Mouse (Mus musculus) midbrain, embryonic 16.5 days (tissue): ENCODE measurements around the gene Slc35e1. TPM values are rescaled to one million over a fixed set of nuclear protein-coding genes. Genes with fewer than 3 reads are reported as not detected.

ENCODE experiments used
- ATAC-seq: fragments of 200-750 bp; cut with Nextera tagmentation; 2 replicates; pipeline ENCODE4 v1.8.0; 2017; ENCODE audit warnings: moderate TSS enrichment
- H3K27ac ChIP-seq: fragments of 300-500 bp; sonication (generic); 2 replicates; pipeline ENCODE4 v1.5.1; 2014; ENCODE audit warnings: mild to moderate bottlenecking, low read length, mixed read lengths
- H3K27me3 ChIP-seq: fragments of 300-500 bp; sonication (generic); 2 replicates; pipeline ENCODE4 v1.6.1; 2014; ENCODE audit warnings: low read depth, low read length, mixed read lengths; ENCODE audit not compliant: control insufficient read depth, insufficient read depth
- H3K36me3 ChIP-seq: fragments of 300-500 bp; sonication (generic); 2 replicates; pipeline ENCODE4 v1.6.1; 2014; ENCODE audit warnings: mild to moderate bottlenecking, low read length, moderate library complexity, mixed read lengths; ENCODE audit not compliant: control insufficient read depth, insufficient read depth
- H3K4me1 ChIP-seq: fragments of 300-500 bp; sonication (generic); 2 replicates; pipeline ENCODE4 v1.6.1; 2014; ENCODE audit warnings: mild to moderate bottlenecking, low read length, mixed read lengths; ENCODE audit not compliant: control insufficient read depth, insufficient read depth
- H3K4me2 ChIP-seq: fragments of 300-500 bp; sonication (generic); 2 replicates; pipeline ENCODE4 v1.6.1; 2014; ENCODE audit warnings: mild to moderate bottlenecking, low read length, mixed read lengths
- H3K4me3 ChIP-seq: fragments of 300-500 bp; sonication (generic); 2 replicates; pipeline ENCODE4 v1.5.1; 2014; ENCODE audit warnings: low read depth, mild to moderate bottlenecking, low read length, moderate library complexity, mixed read lengths
- H3K9ac ChIP-seq: fragments of 300-500 bp; sonication (generic); 2 replicates; pipeline ENCODE4 v1.6.1; 2014; ENCODE audit warnings: low read depth, low read length, mixed read lengths
- H3K9me3 ChIP-seq: fragments of 300-500 bp; sonication (generic); replicated peaks from 2 replicates; pipeline ENCODE4 v1.6.1; 2014; ENCODE audit warnings: mild to moderate bottlenecking, low read length, mixed read lengths; ENCODE audit not compliant: control insufficient read depth, poor library complexity, severe bottlenecking
- WGBS: fragments of 180-500 bp; shearing (Covaris S2); extraction: QIAGEN DNeasy Blood & Tissue Kit; methylation state at CpG from one replicate; pipeline ENCODE4 v1.1.7; 2014; 5-methylcytosine and 5-hydroxymethylcytosine counted together
- polyA plus RNA-seq: library from polyadenylated mRNA; unstranded; fragments of >200 nt; fragmentation: Nextera tagmentation; extraction: Ambion mirVana; gene quantifications from 2 replicates; pipeline ENCODE4 v1.2.1, GENCODE M21; 2015

Gene Slc35e1
- polyA plus RNA-seq, 1 experiment from 2014 or later, result 8.2 TPM

GRCm38 (mm10) chr8:72492622-72493081, 238 bp upstream of the Slc35e1 start:
- peak overlapping the region; percentile 86 for H3K4me3 ChIP-seq
- under 1% methylated on average over 51 of the region's 56 CpGs for WGBS

GRCm38 (mm10) chr8:72491017-72491416, 1.4 kb downstream of the Slc35e1 start:
- Histone ChIP-seq H3K9me3 (no peaks in the 10 kb centered on the region), H3K36me3 (peaks cover 22% of the 10 kb centered on the region), H3K4me1 (peaks cover 25% of the 10 kb centered on the region), H3K4me3 (peak overlapping the region; percentile 86), H3K27me3 (no peaks in the 10 kb centered on the region), H3K27ac (no peak overlapping the region), H3K4me2 (peak overlapping the region; percentile 96; the same call in 1 of the 2 replicates), H3K9ac (no peak overlapping the region)
- no peak for ATAC-seq
- 86% methylated on average over 2 of the region's 2 CpGs for WGBS

More at GRCm38 (mm10) chr8:72492622-72493081, 238 bp upstream of the Slc35e1 start:
- peak overlapping the region; percentile 79 for H3K27ac ChIP-seq
- H3K4me2 ChIP-seq, result peak overlapping the region; percentile 80
- no peaks in the 10 kb centered on the region for H3K9me3 ChIP-seq
- H3K4me1 ChIP-seq, result peaks cover 25% of the 10 kb centered on the region
- H3K36me3 ChIP-seq, result peaks cover 23% of the 10 kb centered on the region
- H3K27me3 ChIP-seq, result no peaks in the 10 kb centered on the region
- H3K9ac ChIP-seq, result peak overlapping the region; percentile 79
- peak; percentile 96 for ATAC-seq

DNA sequence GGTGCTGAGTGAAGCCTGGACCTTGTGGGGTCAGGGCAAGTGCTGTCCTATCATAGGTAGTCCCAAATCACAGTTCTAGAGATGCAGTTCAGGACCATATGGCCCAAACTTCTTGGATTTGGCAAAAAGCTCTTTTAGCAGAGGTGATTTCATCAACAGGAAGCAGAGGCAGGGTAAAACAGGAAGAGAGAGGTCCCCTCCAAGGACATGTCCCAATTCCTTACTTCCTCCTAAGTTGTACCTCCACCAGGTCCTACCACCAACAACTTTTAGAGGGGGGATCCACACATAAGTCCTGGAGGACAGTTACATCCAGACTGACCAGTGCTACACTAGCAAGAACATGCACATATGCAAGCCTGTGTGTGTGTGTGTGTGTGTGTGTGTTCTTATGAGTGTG, 5.4 kb downstream of the Slc35e1 start:
- Histone ChIP-seq H3K36me3 (peaks cover 26% of the 10 kb centered on the region), H3K9me3 (no peaks in the 10 kb centered on the region), H3K4me3 (no peak overlapping the region), H3K27me3 (no peaks in the 10 kb centered on the region), H3K27ac (no peak overlapping the region), H3K9ac (no peak overlapping the region), H3K4me1 (peaks cover 12% of the 10 kb centered on the region), H3K4me2 (no peak overlapping the region)
- ATAC-seq, result no peak

GRCm38 (mm10) chr8:72485456-72486199, 6.8 kb downstream of the Slc35e1 start:
- Histone ChIP-seq H3K4me3 (no peak overlapping the region), H3K4me2 (no peak overlapping the region), H3K36me3 (peaks cover 30% of the 10 kb centered on the region), H3K4me1 (peaks cover under 1% of the 10 kb centered on the region; the same call in 1 of the 2 replicates), H3K27ac (no peak overlapping the region), H3K27me3 (no peaks in the 10 kb centered on the region), H3K9ac (no peak overlapping the region), H3K9me3 (no peaks in the 10 kb centered on the region)
- ATAC-seq, result no peak
- WGBS, result 90% methylated on average over 6 of the region's 6 CpGs

DNA sequence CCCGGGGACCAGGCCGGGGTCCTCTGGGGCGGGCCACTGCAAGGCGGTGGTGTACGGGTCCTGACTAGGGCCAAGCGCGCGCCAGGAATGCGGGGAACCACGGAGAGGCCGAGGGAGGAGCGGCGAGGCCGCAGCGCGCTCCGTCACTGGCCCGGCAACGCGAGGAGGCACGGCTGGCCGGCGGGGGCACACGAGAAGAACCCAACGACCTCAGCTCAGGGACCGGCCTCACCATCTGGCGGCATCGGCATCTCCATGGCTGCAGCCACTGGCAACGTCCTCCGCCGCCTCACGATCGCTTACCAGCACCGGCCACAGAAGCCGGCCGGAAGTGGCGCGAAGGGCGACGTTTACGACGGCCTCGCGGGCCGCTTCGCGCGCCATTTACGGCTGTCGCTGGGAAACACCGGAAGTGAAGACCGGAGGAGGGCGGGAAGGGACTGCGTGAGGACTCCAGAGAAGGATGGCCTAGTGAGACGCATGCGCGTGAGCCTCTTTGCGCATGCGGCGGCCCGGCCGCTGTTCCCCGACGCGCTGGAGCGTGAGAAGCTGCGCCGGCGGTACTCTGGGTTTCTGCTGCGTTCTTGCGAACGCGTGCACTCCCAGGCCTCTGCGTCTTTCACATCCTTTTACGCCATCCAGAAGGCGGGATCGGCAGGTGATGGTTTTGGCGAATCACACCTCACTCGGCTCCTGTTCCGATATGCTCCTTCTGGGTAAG, 17.4 kb downstream of the Slc35e1 start, which contains the start of gene Cherp:
Gene Cherp (minus strand): TSS at position 401 of the 721 bp plus-strand sequence.
- under 1% methylated on average over 78 of the region's 80 CpGs for WGBS
- peaks cover 21% of the 10 kb centered on the region for H3K4me1 ChIP-seq
- peak within 1 kb of the TSS; percentile 87 for H3K4me3 ChIP-seq
- peak; percentile 97 for ATAC-seq
- H3K9ac ChIP-seq, result peak within 1 kb of the TSS; percentile 82
- H3K9me3 ChIP-seq, result no peaks in the 10 kb centered on the region
- no peaks in the 10 kb centered on the region for H3K27me3 ChIP-seq
- peak within 1 kb of the TSS; percentile 90 for H3K27ac ChIP-seq
- H3K4me2 ChIP-seq, result peak within 1 kb of the TSS; percentile 100
- peaks cover 22% of the 10 kb centered on the region for H3K36me3 ChIP-seq

GRCm38 (mm10) chr8:72470684-72471083, 21.7 kb downstream of the Slc35e1 start:
- 98% methylated on average over 7 of the region's 7 CpGs for WGBS
- ATAC-seq, result no peak
- H3K4me1 ChIP-seq, result peaks cover 13% of the 10 kb centered on the region
- H3K36me3 ChIP-seq, result peaks cover 58% of the 10 kb centered on the region
- H3K9me3 ChIP-seq, result no peaks in the 10 kb centered on the region
- H3K27me3 ChIP-seq, result no peaks in the 10 kb centered on the region
- no peak overlapping the region for H3K4me3 ChIP-seq
- no peak overlapping the region for H3K27ac ChIP-seq
- H3K9ac ChIP-seq, result no peak overlapping the region
- no peak overlapping the region for H3K4me2 ChIP-seq

DNA sequence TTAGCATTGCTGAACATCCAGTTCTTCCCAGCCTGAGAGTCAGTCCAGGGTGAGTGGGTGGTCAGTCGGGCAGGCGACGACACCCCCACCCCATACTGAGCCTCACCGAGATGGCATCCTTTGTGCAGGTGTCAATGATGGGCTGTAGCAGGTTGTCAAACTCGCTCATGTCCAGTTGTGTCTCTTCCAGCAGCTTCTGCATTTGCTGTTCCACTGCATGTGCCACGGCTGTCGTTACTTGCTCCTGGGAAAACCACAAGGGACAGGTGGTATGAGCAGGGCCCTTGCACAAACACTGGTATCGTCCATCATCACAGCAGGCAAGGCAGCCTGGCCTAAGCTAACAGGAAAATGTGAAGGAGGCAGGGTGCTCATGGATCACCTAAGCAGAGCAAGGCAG, 22.4 kb downstream of the Slc35e1 start:
- Histone ChIP-seq H3K27me3 (no peaks in the 10 kb centered on the region), H3K9me3 (no peaks in the 10 kb centered on the region), H3K4me1 (peaks cover 12% of the 10 kb centered on the region), H3K27ac (no peak overlapping the region), H3K4me2 (no peak overlapping the region), H3K4me3 (no peak overlapping the region), H3K9ac (no peak overlapping the region), H3K36me3 (peaks cover 63% of the 10 kb centered on the region)
- WGBS, result 98% methylated on average over 8 of the region's 8 CpGs
- ATAC-seq, result no peak

GRCm38 (mm10) chr8:72469243-72469642, 23.2 kb downstream of the Slc35e1 start:
- H3K9ac ChIP-seq, result no peak overlapping the region
- H3K27ac ChIP-seq, result no peak overlapping the region
- peaks cover 11% of the 10 kb centered on the region for H3K4me1 ChIP-seq
- H3K9me3 ChIP-seq, result no peaks in the 10 kb centered on the region
- H3K36me3 ChIP-seq, result peaks cover 68% of the 10 kb centered on the region
- ATAC-seq, result no peak
- no peak overlapping the region for H3K4me2 ChIP-seq
- 92% methylated on average over 2 of the region's 2 CpGs for WGBS
- H3K27me3 ChIP-seq, result no peaks in the 10 kb centered on the region
- H3K4me3 ChIP-seq, result no peak overlapping the region

GRCm38 (mm10) chr8:72464211-72464610, 28.2 kb downstream of the Slc35e1 start:
- H3K27ac ChIP-seq, result no peak overlapping the region

More at GRCm38 (mm10) chr8:72464211-72464610, 28.2 kb downstream of the Slc35e1 start:
- H3K4me1 ChIP-seq, result no peaks in the 10 kb centered on the region
- no peak overlapping the region for H3K4me3 ChIP-seq
- H3K27me3 ChIP-seq, result no peaks in the 10 kb centered on the region
- H3K9me3 ChIP-seq, result no peaks in the 10 kb centered on the region
- ATAC-seq, result no peak
- H3K4me2 ChIP-seq, result no peak overlapping the region
- H3K36me3 ChIP-seq, result peaks cover 84% of the 10 kb centered on the region
- no peak overlapping the region for H3K9ac ChIP-seq
- 96% methylated on average over 10 of the region's 10 CpGs for WGBS
